Mouse (Mus musculus): Measurements from ENCODE around the gene Cmtm2b. TPM values are rescaled to one million over a fixed set of nuclear protein-coding genes. Genes with fewer than 3 reads are reported as not detected.

Cmtm2b gene
- polyA plus RNA-seq, 1 experiment from 2014 or later = not detected

- Histone ChIP-seq H3K36me3 (peaks cover 10% of the 10 kb centered on the region), H3K4me2 (no peak overlapping the region), H3K4me1 (replicated peaks) (peaks cover 21% of the 10 kb centered on the region), H3K27ac (ENCODE audit: poor library complexity, severe bottlenecking) (no peak overlapping the region), H3K4me3 (no peak overlapping the region), H3K9ac (no peak overlapping the region), H3K27me3 (replicated peaks) (no peaks in the 10 kb centered on the region), H3K9me3 (replicated peaks) (peaks cover 11% of the 10 kb centered on the region; the same call in 1 of the 2 replicates)
- 75% methylated on average over 12 of the region's 12 CpGs for WGBS
- ATAC-seq (ENCODE audit: insufficient number of reproducible peaks, low FRiP score) = no peak
Observed at GRCm38 (mm10) chr8:104369591-104369990, 47.6 kb downstream of the Cmtm2b start.

- Histone ChIP-seq H3K27ac (ENCODE audit: poor library complexity, severe bottlenecking) (no peak overlapping the region), H3K9ac (no peak overlapping the region), H3K4me1 (replicated peaks) (peaks cover 26% of the 10 kb centered on the region), H3K4me2 (no peak overlapping the region), H3K4me3 (no peak overlapping the region), H3K36me3 (peaks cover 8% of the 10 kb centered on the region), H3K9me3 (replicated peaks) (peaks cover 9% of the 10 kb centered on the region; the same call in 1 of the 2 replicates), H3K27me3 (replicated peaks) (no peaks in the 10 kb centered on the region)
- WGBS = 70% methylated on average over 6 of the region's 6 CpGs
- ATAC-seq (ENCODE audit: insufficient number of reproducible peaks, low FRiP score) = no peak
Observed at GRCm38 (mm10) chr8:104370071-104370470, 48.0 kb downstream of the Cmtm2b start.

- Histone ChIP-seq H3K4me3 (no peak overlapping the region), H3K9ac (no peak overlapping the region), H3K27me3 (replicated peaks) (no peaks in the 10 kb centered on the region), H3K4me2 (no peak overlapping the region), H3K9me3 (replicated peaks) (no peaks in the 10 kb centered on the region), H3K36me3 (no peaks in the 10 kb centered on the region), H3K27ac (ENCODE audit: poor library complexity, severe bottlenecking) (no peak overlapping the region), H3K4me1 (replicated peaks) (peaks cover 36% of the 10 kb centered on the region)
- ATAC-seq (ENCODE audit: insufficient number of reproducible peaks, low FRiP score) = no peak
- WGBS = 84% methylated on average over 6 of the region's 6 CpGs
Observed at GRCm38 (mm10) chr8:104371121-104371520, 49.1 kb downstream of the Cmtm2b start.

GRCm38 (mm10) chr8:104373779-104374178 is 51.7 kb downstream of the Cmtm2b start:
- Histone ChIP-seq H3K27ac (ENCODE audit: poor library complexity, severe bottlenecking) (no peak overlapping the region; the same call in 1 of the 2 replicates), H3K36me3 (no peaks in the 10 kb centered on the region), H3K9me3 (replicated peaks) (no peaks in the 10 kb centered on the region), H3K4me3 (no peak overlapping the region), H3K4me1 (replicated peaks) (peaks cover 33% of the 10 kb centered on the region), H3K9ac (no peak overlapping the region), H3K27me3 (replicated peaks) (no peaks in the 10 kb centered on the region), H3K4me2 (no peak overlapping the region)
- WGBS = 76% methylated on average over 11 of the region's 11 CpGs
- ATAC-seq (ENCODE audit: insufficient number of reproducible peaks, low FRiP score) = no peak

GRCm38 (mm10) chr8:104374269-104374668 is 52.2 kb downstream of the Cmtm2b start:
- H3K4me1 ChIP-seq (replicated peaks) = peaks cover 34% of the 10 kb centered on the region
- H3K9ac ChIP-seq = no peak overlapping the region
- WGBS = 74% methylated on average over 11 of the region's 11 CpGs
- H3K4me3 ChIP-seq = no peak overlapping the region
- ATAC-seq (ENCODE audit: insufficient number of reproducible peaks, low FRiP score) = no peak
- H3K36me3 ChIP-seq = no peaks in the 10 kb centered on the region
- H3K4me2 ChIP-seq = no peak overlapping the region
- H3K27ac ChIP-seq (ENCODE audit: poor library complexity, severe bottlenecking) = no peak overlapping the region; the same call in 1 of the 2 replicates
- H3K27me3 ChIP-seq (replicated peaks) = no peaks in the 10 kb centered on the region
- H3K9me3 ChIP-seq (replicated peaks) = no peaks in the 10 kb centered on the region

- no peak for ATAC-seq (ENCODE audit: insufficient number of reproducible peaks, low FRiP score)
- WGBS = 39% methylated on average over 14 of the region's 14 CpGs
- Histone ChIP-seq H3K9ac (peak overlapping the region; percentile 4; the same call in 1 of the 2 replicates), H3K4me3 (no peak overlapping the region), H3K9me3 (replicated peaks) (no peaks in the 10 kb centered on the region), H3K4me2 (peak overlapping the region; percentile 35), H3K27ac (ENCODE audit: poor library complexity, severe bottlenecking) (peak overlapping the region; percentile 82), H3K4me1 (replicated peaks) (peaks cover 32% of the 10 kb centered on the region), H3K36me3 (no peaks in the 10 kb centered on the region), H3K27me3 (replicated peaks) (no peaks in the 10 kb centered on the region)
Observed at GRCm38 (mm10) chr8:104374864-104375846, 53.1 kb downstream of the Cmtm2b start.

GRCm38 (mm10) chr8:104375959-104376358 is 53.9 kb downstream of the Cmtm2b start:
- peaks cover 35% of the 10 kb centered on the region for H3K4me1 ChIP-seq (replicated peaks)
- no peak for ATAC-seq (ENCODE audit: insufficient number of reproducible peaks, low FRiP score)
- no peaks in the 10 kb centered on the region for H3K36me3 ChIP-seq
- H3K27me3 ChIP-seq (replicated peaks) = no peaks in the 10 kb centered on the region
- WGBS = 63% methylated on average over 5 of the region's 5 CpGs
- no peak overlapping the region for H3K4me2 ChIP-seq
- H3K9ac ChIP-seq = peak overlapping the region; percentile 4; the same call in 1 of the 2 replicates
- no peak overlapping the region for H3K4me3 ChIP-seq
- no peaks in the 10 kb centered on the region for H3K9me3 ChIP-seq (replicated peaks)
- peak overlapping the region; percentile 82 for H3K27ac ChIP-seq (ENCODE audit: poor library complexity, severe bottlenecking)

GRCm38 (mm10) chr8:104376669-104377068 is 54.6 kb downstream of the Cmtm2b start:
- no peak for ATAC-seq (ENCODE audit: insufficient number of reproducible peaks, low FRiP score)
- H3K27me3 ChIP-seq (replicated peaks) = no peaks in the 10 kb centered on the region
- peaks cover 35% of the 10 kb centered on the region for H3K4me1 ChIP-seq (replicated peaks)
- no peak overlapping the region for H3K27ac ChIP-seq (ENCODE audit: poor library complexity, severe bottlenecking)
- 78% methylated on average over 11 of the region's 11 CpGs for WGBS
- H3K4me3 ChIP-seq = no peak overlapping the region
- H3K36me3 ChIP-seq = no peaks in the 10 kb centered on the region
- H3K9me3 ChIP-seq (replicated peaks) = no peaks in the 10 kb centered on the region
- H3K4me2 ChIP-seq = no peak overlapping the region
- no peak overlapping the region for H3K9ac ChIP-seq

- 67% methylated on average over 10 of the region's 10 CpGs for WGBS
- Histone ChIP-seq H3K4me1 (replicated peaks) (peaks cover 41% of the 10 kb centered on the region), H3K9me3 (replicated peaks) (no peaks in the 10 kb centered on the region), H3K4me2 (no peak overlapping the region), H3K36me3 (no peaks in the 10 kb centered on the region), H3K27me3 (replicated peaks) (no peaks in the 10 kb centered on the region), H3K4me3 (no peak overlapping the region), H3K9ac (no peak overlapping the region), H3K27ac (ENCODE audit: poor library complexity, severe bottlenecking) (no peak overlapping the region)
- no peak for ATAC-seq (ENCODE audit: insufficient number of reproducible peaks, low FRiP score)
Observed at GRCm38 (mm10) chr8:104379301-104379836, 57.3 kb downstream of the Cmtm2b start.

GRCm38 (mm10) chr8:104380269-104380668 is 58.2 kb downstream of the Cmtm2b start:
- H3K27ac ChIP-seq (ENCODE audit: poor library complexity, severe bottlenecking) = no peak overlapping the region
- no peak for ATAC-seq (ENCODE audit: insufficient number of reproducible peaks, low FRiP score)
- no peaks in the 10 kb centered on the region for H3K27me3 ChIP-seq (replicated peaks)
- no peak overlapping the region for H3K4me3 ChIP-seq
- H3K4me1 ChIP-seq (replicated peaks) = peaks cover 35% of the 10 kb centered on the region
- H3K36me3 ChIP-seq = no peaks in the 10 kb centered on the region
- no peaks in the 10 kb centered on the region for H3K9me3 ChIP-seq (replicated peaks)
- no peak overlapping the region for H3K4me2 ChIP-seq
- 79% methylated on average over 7 of the region's 7 CpGs for WGBS
- H3K9ac ChIP-seq = peak overlapping the region; percentile 50; the same call in 1 of the 2 replicates

All from heart, embryonic 12.5 days (tissue).